Mouse (Mus musculus): ENCODE data around the gene 1110051M20Rik. TPM values are rescaled to one million over a fixed set of nuclear protein-coding genes. Genes with fewer than 3 reads are reported as not detected.
A peak's percentile ranks its signal among the peaks of the same experiment; 100 is the strongest.

1110051M20Rik gene
- polyA plus RNA-seq, 1 experiment from 2014 or later = 27.0 TPM

GRCm38 (mm10) chr2:91321923-91322322 lies 122.6 kb downstream of the 1110051M20Rik start:
- H3K4me1 ChIP-seq (ENCODE audit: insufficient read depth, low read depth, low read length) = peaks cover 8% of the 10 kb centered on the region; the same call in 1 of the 2 replicates
- ATAC-seq = no peak
- H3K27ac ChIP-seq (ENCODE audit: low read length) = no peak overlapping the region
- H3K4me2 ChIP-seq (replicated peaks; ENCODE audit: low read depth, low read length) = no peak overlapping the region
- H3K9ac ChIP-seq (replicated peaks; ENCODE audit: low read depth) = no peak overlapping the region
- no peak for DNase-seq (ENCODE audit: low spot score)
- 79% methylated on average over 2 of the region's 2 CpGs for WGBS
- H3K9me3 ChIP-seq (ENCODE audit: low read length) = no peaks in the 10 kb centered on the region
- no peaks in the 10 kb centered on the region for H3K27me3 ChIP-seq (replicated peaks; ENCODE audit: insufficient read depth, low read length)
- no peaks in the 10 kb centered on the region for H3K36me3 ChIP-seq (ENCODE audit: insufficient read depth, low read length)
- no peak overlapping the region for H3K4me3 ChIP-seq (ENCODE audit: low read depth, low read length)
- TF ChIP-seq EP300 (IDR thresholded peaks at IDR 0.05) (no peak), CTCF (IDR thresholded peaks at IDR 0.05) (no peak)

DNA sequence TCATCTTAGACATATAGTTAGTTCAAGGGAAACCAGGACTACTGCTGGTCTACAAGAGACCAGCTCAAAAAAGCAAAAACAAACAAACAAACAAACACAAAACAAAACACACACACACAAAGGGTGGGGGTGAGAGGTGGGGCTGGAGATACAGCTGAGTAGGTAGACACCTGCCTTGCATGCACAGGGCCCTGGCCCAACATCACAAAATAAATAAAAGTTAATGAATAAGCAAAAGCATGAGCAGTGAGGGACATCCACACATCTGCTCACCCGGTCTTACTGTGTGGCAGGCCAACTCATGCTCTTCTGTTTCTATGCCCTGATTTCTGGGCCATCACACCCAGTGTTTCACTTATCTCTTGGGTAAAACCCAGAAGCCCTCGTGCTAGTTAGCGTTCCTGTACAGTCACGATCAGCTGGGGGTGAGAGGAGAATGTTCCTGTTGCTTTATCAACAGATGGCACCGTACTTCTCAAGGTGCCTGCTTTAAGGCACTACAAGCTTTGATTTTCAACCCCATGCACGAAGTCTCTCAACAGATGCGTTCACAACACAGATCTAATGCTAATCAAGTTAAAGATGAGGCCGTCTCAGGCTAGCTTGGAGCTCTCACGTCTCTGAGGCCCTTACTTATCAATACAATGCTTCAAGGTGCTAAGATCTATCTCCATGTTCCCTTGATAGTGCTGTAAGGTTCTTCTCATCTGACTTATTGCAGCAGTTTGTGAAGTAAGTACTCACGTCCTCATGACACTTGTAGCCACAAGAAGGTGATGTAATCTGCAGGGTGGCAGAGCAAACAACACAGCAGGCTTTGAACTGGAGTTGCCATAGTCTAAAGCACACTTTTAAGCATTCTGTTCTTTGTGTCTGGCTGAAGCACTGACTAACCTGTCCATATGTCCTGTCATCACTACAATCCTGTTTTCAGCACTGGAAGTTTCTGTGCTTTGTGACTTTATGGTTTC lies 123.7 kb downstream of the 1110051M20Rik start:
- DNase-seq (ENCODE audit: low spot score) = peak; percentile 54
- Histone ChIP-seq H3K9ac (replicated peaks; ENCODE audit: low read depth) (no peak overlapping the region), H3K27ac (ENCODE audit: low read length) (no peak overlapping the region; the same call in 1 of the 2 replicates), H3K27me3 (replicated peaks; ENCODE audit: insufficient read depth, low read length) (no peaks in the 10 kb centered on the region), H3K4me2 (replicated peaks; ENCODE audit: low read depth, low read length) (no peak overlapping the region), H3K4me1 (ENCODE audit: insufficient read depth, low read depth, low read length) (peaks cover 4% of the 10 kb centered on the region; the same call in 1 of the 2 replicates), H3K4me3 (ENCODE audit: low read depth, low read length) (no peak overlapping the region), H3K9me3 (ENCODE audit: low read length) (no peaks in the 10 kb centered on the region), H3K36me3 (ENCODE audit: insufficient read depth, low read length) (no peaks in the 10 kb centered on the region)
- TF ChIP-seq CTCF (IDR thresholded peaks at IDR 0.05) = no peak
- TF ChIP-seq EP300 (IDR thresholded peaks at IDR 0.05) = no peak
- ATAC-seq = no peak
- 64% methylated on average over 10 of the region's 10 CpGs for WGBS

DNA sequence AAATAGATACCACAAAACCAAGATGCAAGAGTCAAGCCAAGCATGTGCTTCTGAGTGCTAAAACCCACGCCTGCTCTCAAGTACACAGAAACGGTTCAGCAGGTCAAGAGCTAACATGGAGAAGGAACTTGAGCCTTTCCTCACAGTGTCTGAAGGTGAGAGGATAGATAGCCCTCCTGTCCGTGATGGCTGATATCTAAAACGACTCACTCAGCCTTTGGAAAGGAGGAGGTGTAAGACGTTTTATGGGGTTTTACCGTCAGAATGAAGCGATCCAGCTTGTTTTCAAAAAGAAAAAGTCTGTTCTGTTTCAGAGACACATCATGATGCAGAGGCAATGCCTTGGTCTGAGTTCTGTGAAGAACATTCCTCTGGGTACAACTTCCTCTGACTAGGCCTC lies 130.3 kb downstream of the 1110051M20Rik start:
- Histone ChIP-seq H3K27me3 (replicated peaks; ENCODE audit: insufficient read depth, low read length) (no peaks in the 10 kb centered on the region), H3K9ac (replicated peaks; ENCODE audit: low read depth) (no peak overlapping the region), H3K27ac (ENCODE audit: low read length) (no peak overlapping the region), H3K9me3 (ENCODE audit: low read length) (no peaks in the 10 kb centered on the region), H3K4me3 (ENCODE audit: low read depth, low read length) (no peak overlapping the region), H3K4me2 (replicated peaks; ENCODE audit: low read depth, low read length) (no peak overlapping the region), H3K36me3 (ENCODE audit: insufficient read depth, low read length) (no peaks in the 10 kb centered on the region), H3K4me1 (ENCODE audit: insufficient read depth, low read depth, low read length) (peaks cover 8% of the 10 kb centered on the region; the same call in 1 of the 2 replicates)
- peak; percentile 77 for DNase-seq (ENCODE audit: low spot score)
- ATAC-seq = peak; percentile 59
- TF ChIP-seq CTCF (IDR thresholded peaks at IDR 0.05) (no peak), EP300 (IDR thresholded peaks at IDR 0.05) (peak; percentile 39; the same call in 1 of the 2 replicates)
- 36% methylated on average over 7 of the region's 7 CpGs for WGBS

DNA sequence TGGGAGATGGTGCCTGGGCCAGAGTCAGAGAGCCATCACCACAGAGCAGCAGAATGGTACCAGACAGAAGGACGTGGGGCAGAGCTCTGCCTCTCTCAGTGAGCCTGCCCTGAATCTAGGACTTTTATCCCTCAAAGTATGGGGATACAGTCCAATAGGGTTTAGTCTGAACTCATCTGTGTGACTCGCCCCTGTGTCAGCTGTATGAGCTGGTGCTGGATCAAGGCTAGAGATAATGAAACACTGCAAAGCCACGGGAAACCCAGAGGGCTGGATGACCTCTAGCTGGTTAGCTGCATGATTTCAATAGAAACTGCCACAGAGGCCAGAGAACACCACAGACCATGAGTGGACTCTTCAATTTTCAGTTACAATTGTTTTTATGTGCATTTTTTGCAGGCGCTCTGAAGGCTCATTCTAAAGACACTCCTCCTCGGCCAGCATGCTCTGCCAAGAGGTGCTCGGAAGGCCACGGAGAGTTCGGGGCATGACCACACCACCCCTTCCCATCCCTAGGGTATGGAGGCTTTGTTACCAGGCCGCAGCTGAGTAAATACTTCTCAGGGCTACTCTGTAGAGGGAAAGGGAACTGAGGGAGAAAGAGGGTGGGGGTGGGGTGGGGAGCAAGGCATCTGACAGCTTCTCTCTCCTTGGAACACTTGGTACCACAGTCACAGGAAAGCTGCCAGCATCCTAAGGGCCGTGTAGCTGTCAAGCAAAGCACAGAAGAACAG lies 131.8 kb downstream of the 1110051M20Rik start:
- Histone ChIP-seq H3K4me3 (ENCODE audit: low read depth, low read length) (no peak overlapping the region), H3K27ac (ENCODE audit: low read length) (peak overlapping the region; percentile 62), H3K36me3 (ENCODE audit: insufficient read depth, low read length) (no peaks in the 10 kb centered on the region), H3K4me1 (ENCODE audit: insufficient read depth, low read depth, low read length) (peaks cover 8% of the 10 kb centered on the region; the same call in 1 of the 2 replicates), H3K9ac (replicated peaks; ENCODE audit: low read depth) (no peak overlapping the region), H3K4me2 (replicated peaks; ENCODE audit: low read depth, low read length) (no peak overlapping the region), H3K9me3 (ENCODE audit: low read length) (no peaks in the 10 kb centered on the region), H3K27me3 (replicated peaks; ENCODE audit: insufficient read depth, low read length) (no peaks in the 10 kb centered on the region)
- peak; percentile 71 for DNase-seq (ENCODE audit: low spot score)
- TF ChIP-seq CTCF (IDR thresholded peaks at IDR 0.05) (no peak), EP300 (IDR thresholded peaks at IDR 0.05) (peak; percentile 54)
- peak; percentile 80 for ATAC-seq
- 25% methylated on average over 10 of the region's 10 CpGs for WGBS

- Histone ChIP-seq H3K4me1 (ENCODE audit: insufficient read depth, low read depth, low read length) (peaks cover 8% of the 10 kb centered on the region; the same call in 1 of the 2 replicates), H3K27me3 (replicated peaks; ENCODE audit: insufficient read depth, low read length) (no peaks in the 10 kb centered on the region), H3K27ac (ENCODE audit: low read length) (no peak overlapping the region), H3K4me3 (ENCODE audit: low read depth, low read length) (no peak overlapping the region), H3K9ac (replicated peaks; ENCODE audit: low read depth) (no peak overlapping the region), H3K4me2 (replicated peaks; ENCODE audit: low read depth, low read length) (no peak overlapping the region), H3K9me3 (ENCODE audit: low read length) (no peaks in the 10 kb centered on the region), H3K36me3 (ENCODE audit: insufficient read depth, low read length) (no peaks in the 10 kb centered on the region)
- WGBS = 78% methylated on average over 3 of the region's 3 CpGs
- DNase-seq (ENCODE audit: low spot score) (no peak), ATAC-seq (no peak)
- TF ChIP-seq CTCF (IDR thresholded peaks at IDR 0.05) = no peak
- no peak for TF ChIP-seq EP300 (IDR thresholded peaks at IDR 0.05)
Observed at GRCm38 (mm10) chr2:91309546-91309945, 135.0 kb downstream of the 1110051M20Rik start.

- Histone ChIP-seq H3K27me3 (replicated peaks; ENCODE audit: insufficient read depth, low read length) (no peaks in the 10 kb centered on the region), H3K4me2 (replicated peaks; ENCODE audit: low read depth, low read length) (no peak overlapping the region), H3K9ac (replicated peaks; ENCODE audit: low read depth) (no peak overlapping the region), H3K4me3 (ENCODE audit: low read depth, low read length) (no peak overlapping the region), H3K9me3 (ENCODE audit: low read length) (no peaks in the 10 kb centered on the region), H3K27ac (ENCODE audit: low read length) (no peak overlapping the region), H3K4me1 (ENCODE audit: insufficient read depth, low read depth, low read length) (peaks cover 8% of the 10 kb centered on the region; the same call in 1 of the 2 replicates), H3K36me3 (ENCODE audit: insufficient read depth, low read length) (no peaks in the 10 kb centered on the region)
- DNase-seq (ENCODE audit: low spot score) (no peak), ATAC-seq (no peak)
- TF ChIP-seq CTCF (IDR thresholded peaks at IDR 0.05) = no peak
- no peak for TF ChIP-seq EP300 (IDR thresholded peaks at IDR 0.05)
- 22% methylated on average over 5 of the region's 5 CpGs for WGBS
Observed at GRCm38 (mm10) chr2:91308680-91309079, 135.8 kb downstream of the 1110051M20Rik start.

Data from lung, postnatal 0 days (tissue).